Mouse (Mus musculus) 3T3-L1 (cell line): ENCODE results near the gene Sec14l5.
A peak's percentile ranks its signal among the peaks of the same experiment; 100 is the strongest.

ENCODE experiments used
- DNase-seq: peaks from one replicate; pipeline ENCODE4 v3.0.0-alpha.2; 2015; ENCODE audit warnings: low read depth, low spot score

Sec14l5 gene

DNA sequence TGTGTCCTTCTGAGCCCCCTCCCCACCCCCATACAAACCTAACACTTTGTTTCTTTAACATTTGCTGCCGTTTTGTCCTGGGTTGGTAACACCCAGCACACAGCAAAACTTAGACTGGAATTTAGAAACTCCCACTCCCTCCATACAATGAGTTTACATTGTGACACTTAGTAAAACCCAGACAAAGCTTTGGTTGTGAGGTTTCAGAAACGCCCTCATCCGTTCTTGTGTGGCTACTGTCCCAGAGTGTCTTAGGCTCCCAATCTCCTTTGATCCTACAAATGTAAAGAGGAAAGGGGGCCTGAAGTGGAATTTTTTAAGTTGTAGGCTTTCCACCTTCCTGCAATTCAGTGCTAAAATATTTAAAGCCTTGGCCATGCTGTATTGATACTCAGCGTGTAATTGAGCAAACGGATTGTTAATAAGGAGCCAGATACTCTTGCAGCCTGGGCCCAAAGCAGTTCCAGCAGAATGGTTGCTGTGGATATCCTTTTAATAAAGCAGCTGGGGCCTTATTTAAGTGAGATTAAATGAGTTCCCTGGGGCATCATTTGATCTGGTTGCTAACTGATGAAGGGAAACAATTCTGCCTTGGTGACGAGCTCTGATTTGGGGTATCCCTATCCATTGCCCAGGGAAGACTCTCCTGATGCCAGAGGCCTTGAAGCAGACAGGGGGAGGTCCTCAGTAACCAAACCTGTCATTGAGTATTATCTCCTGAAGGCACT, 6.6 kb downstream of the Sec14l5 start:
- no peak for DNase-seq

GRCm38 (mm10) chr16:5155014-5155413, 8.1 kb downstream of the Sec14l5 start:
- no peak for DNase-seq

- DNase-seq = no peak
These were observed 9.6 kb downstream of the Sec14l5 start for GRCm38 (mm10) chr16:5156495-5156894.

- DNase-seq = no peak
These were observed 10.2 kb downstream of the Sec14l5 start for GRCm38 (mm10) chr16:5157113-5157512.

GRCm38 (mm10) chr16:5159248-5159647, 12.3 kb downstream of the Sec14l5 start:
- peak; percentile 48 for DNase-seq

GRCm38 (mm10) chr16:5164327-5164726, 17.4 kb downstream of the Sec14l5 start:
- DNase-seq = no peak

- DNase-seq = no peak
These were observed 21.1 kb downstream of the Sec14l5 start for GRCm38 (mm10) chr16:5168038-5168437.

GRCm38 (mm10) chr16:5168829-5169228, 21.9 kb downstream of the Sec14l5 start:
- DNase-seq = no peak

- no peak for DNase-seq
These were observed 25.7 kb downstream of the Sec14l5 start for GRCm38 (mm10) chr16:5172636-5173035.

DNA sequence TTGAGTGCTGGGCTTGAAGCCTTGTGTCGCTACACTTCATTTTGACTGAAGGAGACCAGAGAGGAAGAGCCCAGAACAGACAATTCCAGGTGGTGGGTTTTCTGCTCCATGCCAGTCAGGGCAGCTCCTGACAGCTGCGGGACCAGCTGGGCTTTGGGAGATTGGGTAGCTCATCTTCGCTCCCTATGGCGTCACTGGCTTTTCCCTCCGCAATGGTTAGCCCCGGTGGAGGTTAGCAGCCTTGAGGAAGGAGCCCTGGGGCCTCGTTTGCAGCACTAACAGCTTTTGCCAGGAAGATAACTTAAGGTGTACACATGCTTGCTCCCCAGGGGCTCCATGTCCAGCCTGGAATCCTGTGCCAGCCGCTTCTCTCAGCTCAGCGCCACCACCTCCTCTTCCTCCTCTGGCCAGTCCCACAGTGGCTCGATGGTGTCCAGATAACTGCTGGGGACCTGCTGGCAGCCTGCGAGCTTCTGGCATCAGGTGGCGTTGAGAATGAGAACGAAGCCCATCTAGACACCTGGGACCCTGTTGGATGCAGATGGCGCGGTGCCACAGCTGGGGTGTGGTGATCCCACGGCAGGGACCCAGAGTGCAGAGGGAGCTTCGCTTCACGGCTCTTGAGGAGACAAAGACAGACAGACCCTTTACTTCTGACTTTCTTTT, 36.5 kb downstream of the Sec14l5 start:
- no peak for DNase-seq

DNA sequence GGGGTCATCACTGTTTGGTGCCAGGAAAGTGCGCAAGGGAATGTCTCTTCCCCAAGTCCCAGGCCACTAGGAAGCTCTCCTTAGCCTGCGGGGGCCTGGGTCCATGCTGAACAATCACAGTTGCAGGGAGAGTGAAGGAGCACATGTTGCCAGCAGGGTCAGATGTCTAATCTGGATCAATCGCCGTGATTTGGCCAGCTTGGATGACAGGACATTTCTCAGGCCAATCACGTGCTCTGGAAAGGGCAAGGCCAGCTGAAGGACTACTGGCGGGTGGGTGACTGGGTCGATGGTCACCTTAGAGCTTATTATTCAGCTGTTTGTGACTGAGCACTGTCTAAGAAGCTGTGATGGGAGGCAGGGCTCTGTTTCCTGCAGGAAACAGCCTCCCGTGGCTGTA, 37.2 kb downstream of the Sec14l5 start:
- DNase-seq = no peak

- no peak for DNase-seq
These were observed 38.0 kb downstream of the Sec14l5 start for GRCm38 (mm10) chr16:5184956-5185355.

DNA sequence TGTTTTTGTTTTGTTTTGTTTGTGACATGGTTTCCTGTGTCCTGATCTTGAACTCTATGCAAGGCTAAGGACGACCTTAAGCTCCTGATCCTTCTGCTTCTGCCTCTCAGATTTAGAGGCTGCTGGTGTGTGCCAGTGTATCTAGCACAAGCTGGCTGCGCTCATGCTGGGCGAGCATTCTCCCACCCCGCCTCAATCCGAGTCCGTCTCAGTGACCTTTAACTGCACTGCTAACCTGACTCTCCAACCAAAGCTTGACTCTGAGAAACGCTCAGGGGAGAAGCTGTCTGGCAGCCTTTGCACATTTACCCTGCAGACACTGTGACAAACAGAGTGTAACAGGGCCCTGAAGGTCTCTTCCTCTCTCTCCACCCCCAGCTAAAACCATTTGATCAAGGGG, 38.8 kb downstream of the Sec14l5 start:
- no peak for DNase-seq

- no peak for DNase-seq
These were observed 39.3 kb downstream of the Sec14l5 start for GRCm38 (mm10) chr16:5186234-5186633.

DNA sequence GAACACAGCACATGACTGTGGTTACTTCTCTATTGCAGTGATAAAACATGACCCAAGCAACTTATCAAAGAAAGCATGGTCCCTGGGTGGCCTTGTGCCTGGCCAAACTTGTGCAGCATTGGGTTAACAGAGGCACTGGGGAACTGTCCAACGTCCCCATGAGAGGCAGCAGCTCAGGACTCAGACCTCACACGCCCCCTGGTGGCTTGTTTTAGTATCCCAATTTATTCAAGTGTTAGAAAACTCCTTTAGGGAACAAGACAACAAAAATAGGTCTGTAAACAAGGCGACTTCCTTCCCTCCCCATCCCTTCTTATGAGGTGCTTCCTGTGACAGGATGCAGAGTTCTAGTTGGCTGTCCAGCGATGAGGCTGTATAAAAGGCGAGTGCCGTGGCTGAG, 48.2 kb downstream of the Sec14l5 start:
- peak; percentile 85 for DNase-seq

DNA sequence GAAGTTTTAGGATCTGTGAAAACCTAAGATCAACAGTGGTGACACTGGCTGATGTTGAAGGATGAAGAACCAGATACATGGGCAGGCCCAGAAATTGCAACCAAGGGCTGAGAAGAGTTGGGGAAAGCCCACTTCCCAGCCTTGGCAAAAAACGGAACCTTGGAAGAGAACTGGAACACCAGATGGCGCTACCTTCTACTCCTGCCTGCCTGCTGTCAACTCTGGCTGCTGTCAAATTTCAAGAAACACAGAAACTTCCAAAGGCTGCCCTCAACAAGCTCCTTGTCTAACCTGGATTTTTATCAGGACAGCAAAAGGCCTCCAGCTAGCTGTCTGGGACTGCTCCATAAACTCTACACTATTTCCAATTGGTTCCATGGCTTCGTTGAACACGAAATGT, 55.8 kb downstream of the Sec14l5 start:
- DNase-seq = peak; percentile 89

GRCm38 (mm10) chr16:5203200-5203599, 56.3 kb downstream of the Sec14l5 start:
- DNase-seq = peak; percentile 16

DNA sequence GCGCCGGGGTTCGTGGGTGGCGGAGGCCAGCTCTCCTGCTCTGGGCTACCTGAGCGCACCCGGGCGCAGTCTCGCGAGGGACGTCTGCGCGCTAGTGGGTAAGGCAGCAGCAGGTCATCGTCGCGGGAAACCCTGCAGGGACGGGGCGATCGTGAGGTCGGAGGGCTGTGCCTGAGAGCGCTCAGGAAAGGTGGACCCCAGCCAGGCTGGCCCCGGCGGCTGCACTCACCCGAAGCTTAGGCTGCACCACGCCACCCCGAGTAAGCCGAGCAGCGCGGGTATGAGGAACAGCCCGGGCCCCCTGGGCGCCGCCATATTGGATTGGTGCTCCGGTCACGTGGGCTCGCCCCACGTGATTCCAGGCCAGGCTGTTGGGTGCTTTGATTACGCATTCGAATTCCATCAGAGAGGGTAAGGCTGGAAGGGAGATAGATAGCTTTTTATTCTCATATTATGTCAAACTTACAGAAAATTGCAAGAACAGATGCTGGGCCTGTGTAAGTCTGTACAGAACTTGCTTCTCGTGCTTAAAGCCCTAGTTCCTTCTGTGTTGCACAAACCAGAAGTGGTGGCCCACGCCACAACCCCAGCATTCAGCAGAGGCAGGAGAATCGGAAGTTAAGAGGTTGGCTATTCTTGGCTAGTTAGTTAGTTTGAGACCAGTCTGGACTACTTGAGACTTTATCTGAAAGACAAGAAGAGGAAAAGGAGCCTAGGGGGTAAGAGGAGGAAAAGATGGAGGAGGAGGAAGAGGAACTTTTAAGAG, 56.9 kb downstream of the Sec14l5 start, which contains the start of gene Nagpa:
Nagpa (minus strand) TSS at position 345 of the 766 bp plus-strand sequence.
- peak; percentile 92 for DNase-seq

DNA sequence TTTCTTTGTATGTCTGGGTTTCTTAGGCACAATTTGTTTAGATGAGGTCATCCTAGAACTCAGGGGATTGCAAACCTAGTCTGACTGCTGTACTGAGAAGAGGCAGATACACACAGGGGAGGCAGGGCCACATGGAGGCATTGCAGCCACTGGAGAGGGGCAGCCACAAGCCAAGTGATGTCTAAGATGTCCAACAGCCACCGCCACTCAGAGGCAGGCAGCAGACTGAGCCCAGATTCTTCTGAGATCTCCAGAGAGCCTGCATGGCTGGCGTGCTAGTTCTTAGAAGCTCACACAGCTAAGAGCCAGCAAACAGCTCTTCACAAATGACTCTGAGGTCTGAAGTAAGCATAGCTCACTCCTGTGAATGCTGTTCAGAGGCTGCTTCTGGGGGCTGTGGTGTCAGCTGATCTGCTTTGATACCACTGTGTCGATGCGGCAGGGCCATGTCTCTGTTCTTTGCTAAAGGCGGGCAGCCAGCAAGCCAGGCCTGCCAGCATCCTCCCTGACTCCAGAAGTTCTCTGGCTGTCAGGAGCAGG, 58.6 kb downstream of the Sec14l5 start:
- DNase-seq = no peak

DNA sequence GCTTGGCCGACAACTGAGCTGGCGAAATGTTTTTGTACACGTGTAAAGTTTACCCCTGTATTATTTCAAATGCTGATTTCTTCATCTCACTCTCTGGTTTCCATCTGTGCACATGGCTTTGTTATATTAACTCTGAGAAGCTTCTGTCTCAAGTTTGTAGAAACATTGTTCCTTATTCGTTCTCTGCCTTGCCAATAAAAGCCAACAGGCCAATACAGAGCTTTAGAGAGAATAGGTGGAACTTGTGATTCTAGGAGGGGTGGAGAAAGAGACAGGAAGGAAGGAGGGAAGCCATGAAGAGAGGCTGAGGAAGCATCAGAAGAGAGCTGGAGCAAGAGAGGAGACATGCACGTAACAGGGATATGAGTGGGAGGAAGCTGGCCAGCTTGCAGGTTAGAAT, 59.1 kb downstream of the Sec14l5 start:
- DNase-seq = peak; percentile 50

DNA sequence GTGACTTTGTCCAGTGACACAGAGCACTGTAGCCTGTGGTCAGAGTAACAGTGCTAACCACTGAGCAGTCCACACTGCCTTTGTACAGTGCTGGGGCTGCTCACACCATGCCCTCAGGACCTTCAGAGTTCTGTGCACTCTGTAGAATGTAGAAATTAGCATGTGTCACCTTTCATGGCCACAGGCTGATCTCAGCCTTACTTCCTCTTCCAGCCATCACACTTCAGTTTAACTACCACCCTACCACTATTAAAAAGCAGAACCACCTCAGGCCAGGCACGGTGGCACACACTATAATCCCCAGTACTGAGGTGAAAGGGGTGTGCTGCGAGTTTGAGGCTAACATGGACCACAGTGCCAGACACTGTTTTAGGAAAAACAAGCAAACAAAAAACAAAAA, 63.5 kb downstream of the Sec14l5 start:
- DNase-seq = no peak

GRCm38 (mm10) chr16:5212150-5212549, 65.2 kb downstream of the Sec14l5 start:
- DNase-seq = no peak
